Mouse (Mus musculus): ENCODE data around the gene Atic. TPM values are rescaled to one million over a fixed set of nuclear protein-coding genes. Genes with fewer than 3 reads are reported as not detected.

Gene Atic
- polyA plus RNA-seq, 1 experiment: 78.8 TPM

- H3K79me2 ChIP-seq (ENCODE audit: control insufficient read depth, insufficient read depth): no peaks in the 10 kb centered on the region
- TF ChIP-seq CEBPB (IDR thresholded peaks at IDR 0.05; ENCODE audit: insufficient read depth, poor library complexity, severe bottlenecking) (0 out of 2 replicates have a peak, but pooled peaks have one; percentile 8), MYOD1 (IDR thresholded peaks at IDR 0.05; ENCODE audit: control insufficient read depth in 1 of 3, insufficient read length in 2 of 3, low read depth in 2 of 3) (no peak), POLR2A (IDR thresholded peaks at IDR 0.05; ENCODE audit: insufficient read length, low read depth) (peak; percentile 36), SRF (IDR thresholded peaks at IDR 0.05; ENCODE audit: control insufficient read depth, insufficient read length, low read depth) (no peak), USF1 (IDR thresholded peaks at IDR 0.05; ENCODE audit: low read depth) (no peak), POLR2AphosphoS2 (IDR thresholded peaks at IDR 0.05; ENCODE audit: insufficient read length, low read depth) (peak; percentile 77), REST (IDR thresholded peaks at IDR 0.05; ENCODE audit: insufficient read depth, insufficient read length) (no peak)
- H3K4me2 ChIP-seq (ENCODE audit: low read depth): no peak overlapping the region
- no peak overlapping the region for H3K4me3 ChIP-seq
- H3ac ChIP-seq (ENCODE audit: control insufficient read depth, insufficient read length): no peak overlapping the region
- H3K27me3 ChIP-seq (ENCODE audit: control insufficient read depth, insufficient read depth, insufficient read length): no peaks in the 10 kb centered on the region
- peaks cover 98% of the 10 kb centered on the region for H3K36me3 ChIP-seq (ENCODE audit: control insufficient read depth, insufficient read depth)
Observed at GRCm38 (mm10) chr1:71595365-71595764, 38.4 kb downstream of the Atic start.

- peak; percentile 54 for TF ChIP-seq POLR2AphosphoS2 (IDR thresholded peaks at IDR 0.05; ENCODE audit: insufficient read length, low read depth)
- peak; percentile 25 for TF ChIP-seq POLR2A (IDR thresholded peaks at IDR 0.05; ENCODE audit: insufficient read length, low read depth)
- TF ChIP-seq MYOG (IDR thresholded peaks at IDR 0.05; ENCODE audit: control insufficient read depth in 1 of 3, insufficient read depth in 1 of 3, insufficient read length in 2 of 3, low read depth in 2 of 3): no peak
- no peaks in the 10 kb centered on the region for H3K27me3 ChIP-seq (ENCODE audit: control insufficient read depth, insufficient read depth, insufficient read length)
- peaks cover 96% of the 10 kb centered on the region for H3K36me3 ChIP-seq (ENCODE audit: control insufficient read depth, insufficient read depth)
- H3K79me2 ChIP-seq (ENCODE audit: control insufficient read depth, insufficient read depth): no peaks in the 10 kb centered on the region
- H3ac ChIP-seq (ENCODE audit: control insufficient read depth, insufficient read length): no peak overlapping the region
- H3K4me2 ChIP-seq (ENCODE audit: low read depth): no peak overlapping the region
- no peak overlapping the region for H3K4me3 ChIP-seq
Observed at GRCm38 (mm10) chr1:71605751-71606150, 48.8 kb downstream of the Atic start.

GRCm38 (mm10) chr1:71606600-71607325 lies 49.8 kb downstream of the Atic start:
- peaks cover 96% of the 10 kb centered on the region for H3K36me3 ChIP-seq (ENCODE audit: control insufficient read depth, insufficient read depth)
- no peaks in the 10 kb centered on the region for H3K27me3 ChIP-seq (ENCODE audit: control insufficient read depth, insufficient read depth, insufficient read length)
- H3ac ChIP-seq (ENCODE audit: control insufficient read depth, insufficient read length): no peak overlapping the region
- H3K79me2 ChIP-seq (ENCODE audit: control insufficient read depth, insufficient read depth): no peaks in the 10 kb centered on the region
- H3K4me3 ChIP-seq: no peak overlapping the region
- TF ChIP-seq CEBPB (IDR thresholded peaks at IDR 0.05; ENCODE audit: insufficient read depth, poor library complexity, severe bottlenecking) (no peak), E2F4 (IDR thresholded peaks at IDR 0.05; ENCODE audit: insufficient read depth) (no peak), POLR2A (IDR thresholded peaks at IDR 0.05; ENCODE audit: insufficient read length, low read depth) (peak; percentile 11), POLR2AphosphoS2 (IDR thresholded peaks at IDR 0.05; ENCODE audit: insufficient read length, low read depth) (peak; percentile 72)
- no peak overlapping the region for H3K4me2 ChIP-seq (ENCODE audit: low read depth)

GRCm38 (mm10) chr1:71609057-71609775 lies 52.3 kb downstream of the Atic start:
- H3K36me3 ChIP-seq (ENCODE audit: control insufficient read depth, insufficient read depth): peaks cover 96% of the 10 kb centered on the region
- H3K4me2 ChIP-seq (ENCODE audit: low read depth): no peak overlapping the region
- H3ac ChIP-seq (ENCODE audit: control insufficient read depth, insufficient read length): no peak overlapping the region
- no peaks in the 10 kb centered on the region for H3K27me3 ChIP-seq (ENCODE audit: control insufficient read depth, insufficient read depth, insufficient read length)
- TF ChIP-seq CEBPB (IDR thresholded peaks at IDR 0.05; ENCODE audit: insufficient read depth, poor library complexity, severe bottlenecking): no peak
- TF ChIP-seq USF1 (IDR thresholded peaks at IDR 0.05; ENCODE audit: low read depth): no peak
- no peak for TF ChIP-seq REST (IDR thresholded peaks at IDR 0.05; ENCODE audit: insufficient read depth, insufficient read length)
- TF ChIP-seq MYOD1 (IDR thresholded peaks at IDR 0.05; ENCODE audit: control insufficient read depth in 1 of 3, insufficient read length in 2 of 3, low read depth in 2 of 3): no peak
- peak; percentile 65 for TF ChIP-seq POLR2AphosphoS2 (IDR thresholded peaks at IDR 0.05; ENCODE audit: insufficient read length, low read depth)
- TF ChIP-seq POLR2A (IDR thresholded peaks at IDR 0.05; ENCODE audit: insufficient read length, low read depth): peak; percentile 66
- no peak for TF ChIP-seq MAX (IDR thresholded peaks at IDR 0.05; ENCODE audit: low read depth)
- TF ChIP-seq MYOG (IDR thresholded peaks at IDR 0.05; ENCODE audit: control insufficient read depth in 1 of 3, insufficient read depth in 1 of 3, insufficient read length in 2 of 3, low read depth in 2 of 3): no peak
- no peak for TF ChIP-seq TCF12 (IDR thresholded peaks at IDR 0.05; ENCODE audit: insufficient read depth, poor library complexity, severe bottlenecking)
- H3K4me3 ChIP-seq: no peak overlapping the region
- no peaks in the 10 kb centered on the region for H3K79me2 ChIP-seq (ENCODE audit: control insufficient read depth, insufficient read depth)

GRCm38 (mm10) chr1:71609916-71610315 lies 53.0 kb downstream of the Atic start:
- H3K36me3 ChIP-seq (ENCODE audit: control insufficient read depth, insufficient read depth): peaks cover 96% of the 10 kb centered on the region
- H3K4me2 ChIP-seq (ENCODE audit: low read depth): no peak overlapping the region
- H3K79me2 ChIP-seq (ENCODE audit: control insufficient read depth, insufficient read depth): no peaks in the 10 kb centered on the region
- TF ChIP-seq TCF12 (IDR thresholded peaks at IDR 0.05; ENCODE audit: insufficient read depth, poor library complexity, severe bottlenecking) (no peak), SRF (IDR thresholded peaks at IDR 0.05; ENCODE audit: control insufficient read depth, insufficient read length, low read depth) (no peak), REST (IDR thresholded peaks at IDR 0.05; ENCODE audit: insufficient read depth, insufficient read length) (no peak), POLR2A (IDR thresholded peaks at IDR 0.05; ENCODE audit: insufficient read length, low read depth) (no peak), POLR2AphosphoS2 (IDR thresholded peaks at IDR 0.05; ENCODE audit: insufficient read length, low read depth) (no peak), CEBPB (IDR thresholded peaks at IDR 0.05; ENCODE audit: insufficient read depth, poor library complexity, severe bottlenecking) (no peak), MAX (IDR thresholded peaks at IDR 0.05; ENCODE audit: low read depth) (no peak), TCF3 (IDR thresholded peaks at IDR 0.05; ENCODE audit: insufficient read length, low read depth) (no peak), E2F4 (IDR thresholded peaks at IDR 0.05; ENCODE audit: insufficient read depth) (no peak), MYOG (IDR thresholded peaks at IDR 0.05; ENCODE audit: control insufficient read depth in 1 of 3, insufficient read depth in 1 of 3, insufficient read length in 2 of 3, low read depth in 2 of 3) (no peak), USF1 (IDR thresholded peaks at IDR 0.05; ENCODE audit: low read depth) (no peak), MYOD1 (IDR thresholded peaks at IDR 0.05; ENCODE audit: control insufficient read depth in 1 of 3, insufficient read length in 2 of 3, low read depth in 2 of 3) (no peak)
- no peak overlapping the region for H3ac ChIP-seq (ENCODE audit: control insufficient read depth, insufficient read length)
- no peaks in the 10 kb centered on the region for H3K27me3 ChIP-seq (ENCODE audit: control insufficient read depth, insufficient read depth, insufficient read length)
- H3K4me3 ChIP-seq: no peak overlapping the region

Measured in myocyte (in vitro differentiated cells).